Mouse (Mus musculus) retina, embryonic 14.5 days (tissue): Measurements from ENCODE around the gene Itprip.
A peak's percentile ranks its signal among the peaks of the same experiment; 100 is the strongest.

ENCODE experiments used
- DNase-seq: peaks from one replicate; pipeline ENCODE4 v3.0.0-alpha.2; 2015; ENCODE audit warnings: low spot score

The Itprip gene

DNA sequence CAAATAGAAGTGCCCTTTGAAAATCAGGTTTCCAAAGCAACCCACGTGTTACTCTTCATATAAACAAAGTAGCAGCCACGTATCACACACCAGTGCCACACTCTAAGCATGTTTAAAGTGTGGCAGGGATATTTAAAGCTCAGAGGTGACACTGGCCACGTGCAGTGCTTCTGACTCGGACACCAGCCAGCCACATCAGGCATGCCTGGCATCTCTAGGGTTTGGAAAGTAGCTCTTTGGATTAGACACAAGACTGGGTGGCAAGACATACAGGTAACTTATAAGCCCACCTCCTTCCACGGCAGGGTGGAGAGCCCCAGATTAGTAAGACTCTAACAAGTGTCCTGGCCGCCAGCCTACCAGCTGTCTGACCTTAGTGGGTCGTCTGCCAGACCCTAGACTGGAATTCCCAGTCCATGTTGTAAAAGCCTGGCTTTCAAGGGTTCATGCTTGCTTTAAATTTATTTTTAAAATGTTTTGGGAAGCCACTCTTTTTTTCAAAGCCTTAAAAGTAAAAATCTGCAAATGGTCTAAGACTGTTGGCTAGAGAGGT is 33.8 kb downstream of the Itprip start:
- no peak for DNase-seq

DNA sequence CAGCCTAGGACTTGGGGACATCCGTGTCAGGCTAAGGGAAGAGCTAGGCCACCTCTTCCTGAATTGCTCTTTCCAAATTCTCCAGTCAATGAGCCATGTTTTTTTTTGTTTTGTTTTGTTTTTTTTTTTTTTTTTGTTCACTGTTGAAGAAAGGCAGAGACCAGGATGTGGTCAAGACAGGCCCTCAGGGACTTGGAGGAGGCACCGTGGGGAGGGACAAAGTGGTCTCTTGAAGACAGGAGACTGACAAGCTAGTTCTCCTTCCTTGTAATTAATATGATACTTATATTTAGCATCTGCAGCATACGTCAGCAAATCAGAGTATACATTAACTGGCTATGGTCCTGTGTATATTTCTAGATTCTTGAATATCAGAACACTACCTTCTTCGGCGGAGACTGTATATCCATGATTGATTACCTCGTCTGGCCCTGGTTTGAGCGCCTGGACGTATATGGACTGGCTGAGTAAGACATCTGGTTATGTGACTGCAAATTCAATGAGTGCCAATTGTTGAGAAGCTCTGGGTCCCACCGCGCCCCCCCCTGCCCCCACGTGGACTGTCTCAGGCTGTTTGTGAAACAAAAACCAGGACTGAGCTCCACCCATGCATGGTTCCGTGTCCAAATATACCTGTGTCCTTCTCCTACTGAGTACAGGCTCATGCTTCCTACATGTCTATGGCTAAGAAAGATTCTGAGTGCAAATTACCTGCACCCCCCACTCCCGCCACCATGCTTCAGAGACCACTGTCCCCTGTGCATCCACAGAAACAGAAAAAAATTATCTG is 34.6 kb downstream of the Itprip start:
- DNase-seq = no peak

DNA sequence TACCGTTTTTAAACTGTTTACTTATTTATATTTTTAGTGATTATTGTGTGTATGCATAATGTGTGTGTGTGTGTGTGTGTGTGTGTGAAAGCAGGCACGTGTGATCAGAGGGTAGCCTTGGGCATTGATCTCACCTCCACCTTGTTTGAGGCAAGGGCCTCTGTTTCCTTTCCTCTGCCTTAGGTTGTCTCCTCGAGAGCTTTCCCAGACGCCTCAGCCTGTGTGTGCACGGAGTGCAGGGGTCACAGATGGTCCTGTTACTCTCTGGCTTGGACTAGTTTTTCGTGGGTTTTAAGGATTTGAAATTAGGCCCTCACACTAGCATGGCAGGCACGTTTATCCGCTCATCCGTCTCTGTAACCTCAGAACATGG is 36.2 kb downstream of the Itprip start:
- no peak for DNase-seq

DNA sequence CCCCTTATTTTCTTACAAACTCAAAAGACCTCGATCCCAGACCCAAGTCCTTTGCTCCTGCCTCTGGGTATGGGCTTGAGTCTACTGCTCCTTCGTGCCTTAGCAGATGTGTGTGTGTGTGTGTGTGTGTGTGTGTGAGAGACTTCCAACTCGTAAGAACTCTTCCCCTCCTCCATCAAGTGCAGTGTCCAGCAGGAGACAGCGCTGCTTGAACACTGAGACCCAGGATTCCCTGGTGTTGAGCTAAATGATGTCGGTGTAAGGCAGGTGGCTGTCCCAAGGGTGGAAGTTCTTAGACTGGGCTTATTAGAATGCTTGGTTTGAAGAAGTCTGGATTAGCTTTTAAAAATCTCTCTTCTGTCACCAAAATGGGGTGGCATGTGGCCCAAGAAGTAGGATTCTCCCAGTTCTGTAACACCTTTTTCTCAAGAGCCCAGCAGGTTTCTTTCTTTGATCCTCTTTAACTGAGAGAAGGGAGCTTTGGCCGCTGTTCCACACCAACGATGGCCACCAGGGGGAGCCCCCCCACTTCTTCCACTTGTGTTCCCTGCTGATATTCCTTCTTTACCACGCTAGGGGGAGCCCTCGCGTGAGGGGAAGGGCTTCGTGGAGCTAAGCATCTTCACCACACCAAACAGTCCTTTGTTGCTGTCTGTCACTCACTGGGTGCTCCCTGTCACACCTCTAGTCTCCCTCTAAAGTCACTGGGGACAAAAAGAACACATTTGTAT is 36.8 kb downstream of the Itprip start:
- DNase-seq = peak; percentile 96

DNA sequence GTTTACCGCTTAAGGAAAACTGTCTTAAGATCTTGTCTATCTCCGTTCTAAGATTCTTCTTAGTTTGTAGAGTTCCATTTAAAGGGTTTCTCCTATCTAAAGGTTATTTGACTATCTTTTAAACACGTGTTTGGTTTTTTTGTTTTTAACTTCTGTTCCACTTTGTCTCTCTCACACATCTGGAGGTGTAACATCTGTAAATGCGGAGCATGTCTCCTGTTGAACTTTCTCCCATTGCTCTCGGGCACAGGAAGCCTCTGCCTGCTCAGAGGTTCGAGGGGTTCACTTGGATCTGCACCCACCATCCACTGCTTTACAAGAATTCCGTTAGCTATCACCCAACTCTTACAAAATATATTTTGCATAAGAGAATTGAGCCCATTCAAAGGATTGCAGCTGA is 37.6 kb downstream of the Itprip start:
- no peak for DNase-seq

DNA sequence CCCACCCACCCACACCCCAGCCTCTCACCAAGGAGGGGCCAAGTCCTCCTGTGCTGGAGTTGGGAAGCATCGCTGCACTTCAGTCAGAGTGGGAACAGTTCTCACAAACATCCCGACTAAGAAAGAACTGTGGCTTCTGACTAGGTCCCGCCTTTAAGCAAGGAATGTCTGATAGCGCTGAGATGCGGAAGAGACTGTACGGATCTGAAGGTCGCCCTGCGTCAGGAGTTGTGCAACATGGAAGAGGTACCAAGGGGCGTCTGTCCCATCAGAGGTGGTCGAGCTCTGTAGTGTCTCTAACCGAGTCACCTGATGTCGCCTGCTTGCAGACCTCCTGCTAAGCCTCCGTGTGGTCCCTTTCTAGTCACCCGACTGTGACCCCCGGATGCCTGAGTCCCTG is 42.8 kb downstream of the Itprip start:
- DNase-seq = no peak

DNA sequence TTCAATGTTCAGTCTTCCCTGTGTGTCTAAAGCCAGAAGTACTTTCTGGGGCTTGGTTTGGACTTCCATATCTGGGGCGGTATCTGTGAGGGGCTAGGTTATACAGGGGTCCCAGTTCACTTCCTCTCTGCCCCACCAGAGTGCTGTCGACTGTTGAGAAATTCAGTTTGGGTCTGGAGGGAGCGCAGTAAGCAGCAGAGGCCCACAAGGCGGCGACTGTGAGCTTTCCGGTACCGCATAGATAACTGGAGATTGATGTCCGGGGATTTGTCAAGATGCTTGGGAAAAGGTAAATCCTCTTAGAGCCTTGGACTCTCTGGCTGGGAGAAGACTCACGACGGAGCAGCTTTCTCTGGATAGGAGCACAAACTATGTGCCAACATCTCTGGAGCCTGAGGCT is 47.6 kb downstream of the Itprip start:
- DNase-seq = peak; percentile 73

DNA sequence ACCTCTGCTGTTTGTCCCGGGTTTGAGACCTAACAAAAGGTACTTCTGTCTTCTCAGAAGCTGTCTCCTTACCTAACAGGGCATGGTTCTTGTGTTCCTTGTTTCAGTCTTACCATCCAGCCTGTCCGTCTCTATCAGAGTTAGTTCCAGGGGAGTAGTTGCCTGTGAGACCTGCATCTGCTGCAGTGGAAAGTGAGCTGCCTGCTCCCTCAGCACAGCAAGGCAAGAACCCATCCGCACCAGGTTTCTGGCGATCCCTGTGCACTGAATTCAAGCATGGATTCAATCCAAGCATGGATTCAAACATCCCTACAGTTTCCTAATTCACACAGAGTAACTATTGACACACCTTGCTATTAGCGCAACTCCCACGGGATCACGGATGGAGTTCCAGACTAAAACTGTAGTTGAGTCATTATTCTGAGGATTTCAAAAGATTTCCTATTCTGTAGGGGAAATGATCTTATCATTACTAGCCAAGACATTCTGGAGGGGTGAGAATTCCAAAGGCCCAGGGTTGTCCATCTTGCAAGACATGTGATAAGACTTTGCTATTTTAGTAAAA is 48.9 kb downstream of the Itprip start:
- no peak for DNase-seq

DNA sequence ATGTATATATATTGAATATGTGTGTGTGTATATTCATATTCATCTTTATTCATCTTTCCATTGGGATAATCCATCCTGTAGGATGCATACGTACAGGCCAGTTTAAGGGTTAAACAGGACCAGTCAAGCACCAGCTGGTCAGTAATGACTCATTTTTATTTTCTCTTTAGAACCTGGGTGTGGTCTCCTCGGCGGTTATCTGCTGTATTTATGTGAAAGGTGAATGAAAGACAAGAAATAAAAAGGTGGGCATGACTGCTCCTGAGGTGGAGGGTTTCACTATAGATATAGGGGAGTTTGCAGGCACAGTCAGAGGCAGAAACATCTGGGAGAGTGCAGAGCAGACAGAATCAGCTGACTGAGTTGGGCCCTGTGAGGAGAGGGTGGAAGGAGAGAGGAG is 49.6 kb downstream of the Itprip start:
- DNase-seq = no peak

DNA sequence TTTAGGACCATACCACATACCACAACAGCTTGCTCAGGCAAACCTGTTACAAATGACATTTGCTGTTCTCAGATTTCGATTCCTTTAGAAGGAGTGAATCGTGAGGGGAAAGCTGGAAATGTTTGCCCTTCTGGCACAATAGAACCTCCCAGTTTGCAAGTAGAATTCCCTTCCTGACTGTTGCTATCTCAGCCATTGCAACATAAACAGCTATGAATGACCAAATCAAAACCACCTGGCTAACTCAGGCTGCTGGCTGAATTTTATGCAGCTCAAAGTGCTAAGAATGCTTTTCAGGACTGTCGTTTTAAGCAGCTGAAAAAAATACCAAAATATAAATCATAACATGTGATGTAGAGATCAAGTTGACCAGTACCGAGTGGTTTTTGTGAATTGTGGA is 50.1 kb downstream of the Itprip start:
- DNase-seq = no peak

DNA sequence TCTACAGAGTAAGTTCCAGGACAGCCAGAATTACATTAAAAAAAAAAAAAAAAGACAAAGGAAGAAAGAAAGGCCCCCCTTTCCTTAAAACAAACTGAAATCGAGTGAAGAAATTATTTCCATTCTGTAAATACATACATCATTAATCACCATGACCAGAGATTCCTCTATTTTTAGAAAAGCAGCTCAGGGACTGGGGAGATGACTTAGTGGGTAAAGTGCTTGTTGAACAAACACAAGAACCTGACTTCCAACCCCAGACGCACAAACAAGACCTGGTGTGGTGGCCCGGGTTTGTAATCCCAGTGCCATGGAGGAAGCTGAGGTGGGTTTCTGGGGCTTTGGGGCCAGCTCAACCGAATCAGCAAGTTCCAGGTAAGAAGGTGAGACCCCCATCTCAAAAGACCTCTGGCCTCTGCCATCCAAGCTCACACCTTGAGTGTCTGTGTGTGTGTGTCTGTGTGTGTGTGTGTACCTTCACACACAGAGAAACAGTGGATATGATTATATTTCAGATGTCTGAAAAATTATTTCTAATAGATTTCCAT is 51.4 kb downstream of the Itprip start:
- no peak for DNase-seq

DNA sequence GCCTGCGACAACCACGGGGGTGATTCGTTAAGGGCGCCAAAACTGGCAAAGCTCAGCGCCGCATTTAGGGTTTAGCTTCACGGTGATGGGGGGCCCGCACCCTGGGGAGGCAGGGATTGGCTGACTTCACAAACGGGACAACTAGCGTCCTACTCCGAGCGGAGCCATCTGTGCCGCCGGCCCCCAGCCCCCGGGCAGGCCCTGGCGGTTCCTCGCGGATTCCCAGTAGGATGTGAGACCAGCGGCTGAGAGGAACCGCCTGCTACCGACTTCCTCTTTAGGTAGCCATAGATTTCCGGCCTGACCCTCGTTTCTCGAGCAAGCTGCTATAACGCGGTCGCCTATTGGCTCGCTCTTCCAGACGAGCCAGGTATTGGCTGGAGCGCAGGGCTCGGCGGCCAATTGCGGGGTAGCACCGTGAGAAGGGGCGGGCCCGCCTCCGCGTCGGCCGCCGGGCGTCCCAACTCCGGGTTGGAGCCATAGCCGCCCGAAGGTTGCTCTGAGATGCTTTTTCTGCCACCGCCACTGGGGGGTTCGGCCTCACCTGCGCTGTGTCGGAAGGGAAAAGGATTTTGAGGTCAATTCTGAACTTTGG is 53.6 kb downstream of the Itprip start, which contains the start of gene Gsto2:
Gene Gsto2, plus strand, starts transcription at position 182 of the 595 bp plus-strand sequence.
- DNase-seq = peak; percentile 97

DNA sequence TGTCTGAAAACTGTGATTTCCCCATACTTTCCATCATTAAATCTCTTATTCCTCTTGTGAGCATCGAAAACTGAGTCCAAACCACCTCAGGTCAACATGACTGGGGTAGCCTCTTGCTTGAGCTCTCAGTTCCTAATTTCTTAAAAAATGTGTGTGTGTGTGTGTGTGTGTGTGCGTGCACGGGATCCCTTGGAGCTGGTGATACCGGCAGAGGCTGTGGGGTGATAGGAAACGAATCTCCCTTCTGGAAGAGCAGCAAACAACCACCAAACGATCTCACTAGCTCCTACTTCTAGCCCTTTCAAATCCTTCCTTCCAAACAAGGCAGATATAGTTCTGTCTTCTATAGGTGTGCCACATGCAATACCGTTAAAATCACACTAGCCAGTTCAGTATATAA is 54.4 kb downstream of the Itprip start:
- no peak for DNase-seq

DNA sequence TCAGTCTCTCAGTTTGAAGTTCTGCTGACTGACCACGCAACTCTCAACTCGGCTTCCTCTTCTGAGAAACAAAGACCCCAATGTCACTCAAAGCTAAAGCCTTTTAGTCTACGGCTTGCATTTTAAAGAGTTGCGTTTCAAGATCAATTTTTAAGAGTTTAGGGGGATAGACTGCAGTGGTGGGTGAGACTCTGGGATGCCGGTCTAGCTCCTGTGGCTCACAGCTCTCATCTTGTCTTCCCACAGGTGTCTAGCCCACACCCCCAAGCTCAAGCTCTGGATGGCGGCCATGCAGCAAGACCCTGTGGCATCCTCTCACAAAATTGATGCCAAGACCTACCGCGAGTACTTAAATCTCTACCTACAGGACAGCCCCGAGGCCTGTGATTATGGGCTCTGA is 55.0 kb downstream of the Itprip start:
- no peak for DNase-seq

DNA sequence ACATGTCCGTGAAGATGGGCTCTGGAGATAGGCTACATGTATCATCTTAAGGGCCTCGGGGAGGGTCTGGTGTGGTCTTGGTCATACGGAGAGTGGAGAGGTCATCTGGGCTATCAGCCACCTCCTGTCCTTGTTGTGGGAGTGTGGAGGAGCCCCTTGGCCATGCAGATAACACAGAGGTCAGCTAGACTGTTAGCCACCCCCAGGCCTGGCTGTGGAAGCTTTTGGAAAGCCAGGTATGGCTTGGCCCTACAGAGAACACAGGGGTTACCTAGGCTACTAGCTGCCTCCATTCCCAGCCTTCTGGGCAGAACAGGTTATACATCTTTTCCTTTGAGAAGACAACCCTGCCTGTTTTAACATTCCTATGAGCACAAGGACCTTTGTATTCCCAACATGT is 56.5 kb downstream of the Itprip start:
- no peak for DNase-seq

DNA sequence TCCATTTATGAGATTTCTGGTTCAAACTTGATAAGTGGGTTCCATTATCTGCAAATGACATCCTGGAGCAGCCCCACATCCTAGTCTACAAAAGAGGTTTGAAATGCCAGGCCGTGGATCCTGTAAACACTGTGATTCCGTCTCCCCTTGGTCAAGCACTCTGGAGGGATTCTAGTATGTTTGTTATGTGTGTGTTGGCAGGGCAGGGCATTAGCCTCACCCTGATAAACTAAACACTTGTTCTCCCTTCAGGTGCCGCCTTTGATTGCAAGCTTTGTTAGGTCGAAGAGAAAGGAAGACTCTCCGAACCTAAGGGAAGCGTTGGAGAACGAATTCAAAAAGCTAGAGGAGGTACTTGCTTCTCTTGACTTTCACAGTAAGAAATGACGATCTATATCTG is 59.9 kb downstream of the Itprip start:
- DNase-seq = no peak

DNA sequence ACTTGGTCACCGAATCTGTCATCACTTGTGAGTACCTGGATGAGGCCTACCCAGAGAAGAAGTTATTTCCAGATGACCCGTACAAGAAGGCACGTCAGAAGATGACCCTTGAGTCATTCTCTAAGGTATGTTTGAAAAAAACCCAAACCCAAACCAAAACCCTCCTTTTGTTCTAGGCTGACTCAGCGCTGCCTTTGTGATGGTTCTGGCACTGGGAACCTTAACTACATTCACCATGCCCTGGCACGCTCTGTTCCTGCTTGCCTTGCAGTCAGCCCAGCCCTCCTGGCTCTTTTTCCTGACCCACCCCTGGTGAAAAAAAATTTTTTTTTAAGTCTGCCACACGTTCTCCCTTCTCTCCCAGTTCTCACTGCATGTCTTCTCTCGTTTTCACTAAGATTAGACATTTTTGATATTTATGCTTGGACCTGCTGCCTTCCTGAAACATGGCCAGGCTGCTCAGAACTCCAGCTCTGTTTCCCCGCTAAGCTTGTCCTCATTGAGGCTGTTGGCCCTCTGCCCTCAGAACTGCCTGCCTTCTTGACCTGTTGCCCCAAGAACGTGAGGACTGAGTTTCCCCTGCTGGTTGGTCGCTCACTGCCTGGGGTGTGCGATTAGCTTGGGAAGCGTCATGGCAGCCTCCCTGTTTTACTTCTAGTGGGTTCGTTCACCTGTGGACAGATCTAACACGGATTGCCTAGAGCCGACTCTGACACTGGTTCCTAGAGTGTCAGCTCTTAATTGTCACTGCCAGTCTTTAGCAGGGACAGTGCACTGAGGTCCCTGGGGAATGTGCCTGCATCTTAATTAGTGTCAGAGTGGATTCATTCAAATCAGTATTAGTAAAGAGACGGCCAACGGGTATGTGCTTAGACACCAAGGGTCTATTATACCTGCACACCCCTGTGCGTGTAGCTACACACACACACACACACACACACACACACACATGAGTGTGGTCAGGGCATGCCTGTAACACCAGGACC is 60.8 kb downstream of the Itprip start:
- no peak for DNase-seq

DNA sequence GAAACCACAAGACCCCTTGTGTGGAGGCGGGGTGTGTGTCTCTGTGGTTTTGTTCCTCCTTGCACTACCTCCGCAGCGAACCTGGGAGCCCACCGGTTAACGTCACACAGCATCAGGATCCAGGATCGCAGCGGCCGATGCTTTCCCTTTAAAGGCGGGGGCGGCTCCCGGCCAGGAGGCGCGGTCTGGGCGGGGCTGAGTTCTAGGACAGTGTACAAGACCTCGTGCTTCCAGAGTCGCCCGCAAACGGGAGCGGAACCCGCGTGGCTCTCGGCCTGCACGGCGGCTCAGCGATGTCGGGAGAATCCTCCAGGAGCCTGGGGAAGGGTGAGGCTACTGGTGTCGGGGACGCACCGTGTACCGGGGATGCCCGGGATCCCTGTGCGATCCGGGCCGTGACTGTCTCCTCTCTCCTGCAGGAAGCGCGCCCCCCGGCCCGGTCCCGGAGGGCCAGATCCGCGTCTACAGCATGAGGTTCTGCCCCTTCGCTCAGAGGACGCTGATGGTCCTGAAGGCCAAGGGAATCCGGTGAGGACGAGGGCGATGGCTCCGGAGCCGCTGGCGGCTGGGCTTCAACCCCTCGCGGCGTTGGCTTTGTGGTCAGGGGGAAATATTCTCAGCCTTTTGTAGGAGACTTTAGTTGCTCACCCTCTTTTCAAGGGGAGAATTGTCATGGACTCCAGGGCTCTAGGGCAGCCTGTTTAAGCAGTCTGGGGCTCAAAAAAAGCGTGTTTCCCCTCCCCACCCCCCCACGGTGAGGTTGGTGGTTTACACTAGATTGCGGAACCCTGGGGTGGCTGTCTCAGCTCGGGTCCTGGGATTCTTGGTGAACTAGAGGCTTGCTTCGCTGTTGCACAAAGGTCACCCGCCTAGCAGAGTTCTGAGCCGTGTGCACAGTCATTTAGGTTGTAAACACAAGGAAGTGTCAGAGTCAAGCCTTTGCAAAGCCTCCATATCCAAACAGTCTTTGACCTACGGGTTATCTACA is 64.0 kb downstream of the Itprip start, which contains the start of gene Gsto1:
Gene Gsto1, plus strand, starts transcription at position 175 of the 988 bp plus-strand sequence.
- DNase-seq = peak; percentile 85

DNA sequence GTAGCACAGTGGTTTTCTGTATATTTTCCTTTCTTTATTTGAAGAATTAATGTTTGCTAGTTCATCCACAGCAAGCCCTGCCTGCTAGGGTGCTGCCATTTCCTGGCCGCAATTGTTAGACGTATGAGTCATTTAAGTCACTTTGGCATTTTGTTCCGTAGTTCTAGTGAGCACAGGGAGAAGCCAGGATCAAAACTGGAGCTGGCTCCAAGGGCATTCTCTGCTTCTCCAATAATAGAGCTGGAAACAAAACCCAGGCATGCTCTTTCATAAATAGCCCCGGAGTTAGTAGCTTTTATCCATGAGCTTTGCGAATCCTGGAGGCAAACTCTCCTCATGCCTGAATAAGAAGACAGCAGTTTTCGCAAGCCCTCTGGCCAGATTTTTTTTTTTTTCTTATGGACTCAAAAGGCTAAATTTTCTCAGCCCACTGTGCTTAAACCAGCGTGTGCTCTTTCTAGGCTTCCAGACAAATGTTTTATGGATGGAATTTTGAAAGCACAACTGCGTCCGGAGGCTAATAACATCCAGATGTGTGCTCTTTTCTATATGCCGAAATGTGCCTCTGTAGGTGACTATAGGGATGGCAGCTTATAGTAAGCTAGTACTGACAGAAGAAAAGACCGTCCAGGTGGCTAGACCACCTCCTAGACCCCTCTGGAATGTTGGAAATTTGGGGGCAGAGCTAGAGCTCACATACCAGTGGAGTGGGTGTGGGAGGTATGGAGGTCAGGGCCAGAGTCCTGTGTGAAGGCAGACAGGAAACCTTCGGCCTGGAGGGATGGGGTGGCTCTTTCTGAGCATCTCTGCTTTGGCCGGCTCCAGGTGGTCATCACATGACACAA is 64.9 kb downstream of the Itprip start:
- DNase-seq = no peak
